Mouse (Mus musculus) intestine, embryonic 16.5 days (tissue): ENCODE data around the gene Zfp94. TPM values are rescaled to one million over a fixed set of nuclear protein-coding genes. Genes with fewer than 3 reads are reported as not detected.

Experiments used
- ATAC-seq: fragments of 200-750 bp; cut with Nextera tagmentation; 2 replicates; pipeline ENCODE4 v1.8.0; 2017; ENCODE audit warnings: moderate TSS enrichment, moderate library complexity
- H3K27ac ChIP-seq: fragments of 300-500 bp; sonication (generic); 2 replicates; pipeline ENCODE4 v1.5.1; 2014; ENCODE audit warnings: mild to moderate bottlenecking, low read length
- H3K27me3 ChIP-seq: fragments of 300-500 bp; sonication (generic); replicated peaks from 2 replicates; pipeline ENCODE4 v1.6.1; 2014; ENCODE audit warnings: low read length, control low read depth, mixed read lengths; ENCODE audit not compliant: control insufficient read depth, insufficient read depth
- H3K36me3 ChIP-seq: fragments of 300-500 bp; sonication (generic); 2 replicates; pipeline ENCODE4 v1.6.1; 2014; ENCODE audit warnings: low read length, control low read depth; ENCODE audit not compliant: control insufficient read depth, insufficient read depth
- H3K4me1 ChIP-seq: fragments of 300-500 bp; sonication (generic); 2 replicates; pipeline ENCODE4 v1.6.1; 2014; ENCODE audit warnings: low read length, control low read depth, mixed read lengths; ENCODE audit not compliant: control insufficient read depth, insufficient read depth
- H3K4me2 ChIP-seq: fragments of 300-500 bp; sonication (generic); 2 replicates; pipeline ENCODE4 v1.6.1; 2014; ENCODE audit warnings: low read depth, low read length, control low read depth
- H3K4me3 ChIP-seq: fragments of 300-500 bp; sonication (generic); 2 replicates; pipeline ENCODE4 v1.5.1; 2014; ENCODE audit warnings: mild to moderate bottlenecking, low read length
- H3K9ac ChIP-seq: fragments of 300-500 bp; sonication (generic); 2 replicates; pipeline ENCODE4 v1.6.1; 2014; ENCODE audit warnings: low read depth, low read length
- H3K9me3 ChIP-seq: fragments of 300-500 bp; sonication (generic); 2 replicates; pipeline ENCODE4 v1.6.1; 2016; ENCODE audit warnings: low read length, control low read depth; ENCODE audit not compliant: control insufficient read depth
- WGBS: fragments of 180-500 bp; shearing (Covaris S2); extraction: QIAGEN DNeasy Blood & Tissue Kit; methylation state at CpG from one replicate; pipeline ENCODE4 v1.1.7; 2014; 5-methylcytosine and 5-hydroxymethylcytosine counted together
- polyA plus RNA-seq: library from polyadenylated mRNA; unstranded; fragments of >200 nt; fragmentation: Nextera tagmentation; extraction: Ambion mirVana; gene quantifications from 2 replicates; pipeline ENCODE4 v1.2.1, GENCODE M21; 2015

The Zfp94 gene
- polyA plus RNA-seq, 1 experiment from 2014 or later, result 7.3 TPM

- peak; percentile 37; the same call in 1 of the 2 replicates for ATAC-seq
- 10% methylated on average over 13 of the region's 13 CpGs for WGBS
- H3K9ac ChIP-seq, result 0 out of 2 replicates have a peak overlapping the region, but pooled peaks have one; percentile 30
- peak overlapping the region; percentile 9 for H3K4me3 ChIP-seq
- no peaks in the 10 kb centered on the region for H3K36me3 ChIP-seq
- peak overlapping the region; percentile 36 for H3K4me2 ChIP-seq
- peaks cover 14% of the 10 kb centered on the region for H3K9me3 ChIP-seq
- peaks cover 3% of the 10 kb centered on the region; the same call in 1 of the 2 replicates for H3K27me3 ChIP-seq
- no peaks in the 10 kb centered on the region for H3K4me1 ChIP-seq
- H3K27ac ChIP-seq, result no peak overlapping the region
Observed at GRCm38 (mm10) chr7:24325675-24326128, 9.2 kb upstream of the Zfp94 start.

DNA sequence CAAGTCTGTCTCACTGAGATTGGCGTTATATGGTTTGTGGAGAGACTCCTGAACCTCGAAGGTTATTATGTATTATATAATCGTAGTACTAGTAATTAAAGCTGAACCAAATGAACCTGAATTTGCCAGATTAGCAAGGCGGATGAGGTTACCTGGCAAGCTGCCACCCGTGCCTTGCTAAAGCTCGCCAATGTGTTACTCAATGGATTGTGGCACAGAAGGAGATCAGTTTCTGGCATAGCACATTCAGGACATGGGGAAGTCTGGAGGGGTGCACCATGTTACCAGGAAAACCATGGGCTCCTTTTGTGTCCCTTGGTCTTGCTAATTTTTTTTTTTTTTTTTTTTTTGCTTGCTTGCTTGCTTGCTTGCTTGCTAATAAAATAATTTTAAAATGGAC, 8.7 kb upstream of the Zfp94 start:
- H3K4me3 ChIP-seq, result no peak overlapping the region
- no peak for ATAC-seq
- peaks cover 3% of the 10 kb centered on the region; the same call in 1 of the 2 replicates for H3K27me3 ChIP-seq
- H3K36me3 ChIP-seq, result no peaks in the 10 kb centered on the region
- no peak overlapping the region for H3K27ac ChIP-seq
- no peaks in the 10 kb centered on the region for H3K4me1 ChIP-seq
- 80% methylated on average over 6 of the region's 6 CpGs for WGBS
- H3K4me2 ChIP-seq, result no peak overlapping the region
- peaks cover 14% of the 10 kb centered on the region for H3K9me3 ChIP-seq
- H3K9ac ChIP-seq, result no peak overlapping the region

- Histone ChIP-seq H3K4me1 (no peaks in the 10 kb centered on the region), H3K9ac (no peak overlapping the region)
Observed at GRCm38 (mm10) chr7:24322593-24322992, 6.1 kb upstream of the Zfp94 start.

GRCm38 (mm10) chr7:24318942-24319341, 2.5 kb upstream of the Zfp94 start:
- H3K27ac ChIP-seq, result no peak overlapping the region
- ATAC-seq, result no peak
- H3K9me3 ChIP-seq, result peaks cover 3% of the 10 kb centered on the region; the same call in 1 of the 2 replicates
- no peak overlapping the region for H3K4me3 ChIP-seq
- H3K36me3 ChIP-seq, result no peaks in the 10 kb centered on the region
- H3K4me2 ChIP-seq, result no peak overlapping the region
- no peaks in the 10 kb centered on the region for H3K27me3 ChIP-seq
- 66% methylated on average over 6 of the region's 6 CpGs for WGBS
- no peaks in the 10 kb centered on the region for H3K4me1 ChIP-seq
- no peak overlapping the region for H3K9ac ChIP-seq

More at GRCm38 (mm10) chr7:24322593-24322992, 6.1 kb upstream of the Zfp94 start:
- Histone ChIP-seq H3K4me2 (no peak overlapping the region), H3K36me3 (no peaks in the 10 kb centered on the region), H3K27ac (no peak overlapping the region), H3K9me3 (peaks cover 14% of the 10 kb centered on the region), H3K4me3 (no peak overlapping the region), H3K27me3 (peaks cover 3% of the 10 kb centered on the region; the same call in 1 of the 2 replicates)
- no peak for ATAC-seq
- WGBS, result 67% methylated on average over 4 of the region's 4 CpGs

GRCm38 (mm10) chr7:24315726-24316566, 520 bp downstream of the Zfp94 start:
- no peaks in the 10 kb centered on the region for H3K27me3 ChIP-seq
- ATAC-seq, result no peak
- no peaks in the 10 kb centered on the region for H3K36me3 ChIP-seq
- peak overlapping the region; percentile 69 for H3K4me3 ChIP-seq
- H3K9ac ChIP-seq, result peak overlapping the region; percentile 74
- 0 out of 2 replicates have a peak overlapping the region, but pooled peaks have one; percentile 7 for H3K27ac ChIP-seq
- H3K9me3 ChIP-seq, result no peaks in the 10 kb centered on the region
- no peaks in the 10 kb centered on the region for H3K4me1 ChIP-seq
- H3K4me2 ChIP-seq, result peak overlapping the region; percentile 83
- 26% methylated on average over 29 of the region's 29 CpGs for WGBS

GRCm38 (mm10) chr7:24300771-24301282, 15.6 kb downstream of the Zfp94 start, which contains the start of gene Zfp61:
Gene Zfp61, minus strand, starts transcription at chr7:24301232.
- peak within 1 kb of the TSS; percentile 65; the same call in 1 of the 2 replicates for H3K9ac ChIP-seq
- no peaks in the 10 kb centered on the region for H3K27me3 ChIP-seq
- no peaks in the 10 kb centered on the region for H3K9me3 ChIP-seq
- H3K4me2 ChIP-seq, result peak within 1 kb of the TSS; percentile 83
- peak within 1 kb of the TSS; percentile 85 for H3K4me3 ChIP-seq
- ATAC-seq, result peak; percentile 73
- WGBS, result 3% methylated on average over 13 of the region's 13 CpGs
- H3K27ac ChIP-seq, result peak within 1 kb of the TSS; percentile 37; the same call in 1 of the 2 replicates
- H3K4me1 ChIP-seq, result peaks cover 11% of the 10 kb centered on the region; the same call in 1 of the 2 replicates
- H3K36me3 ChIP-seq, result peaks cover 7% of the 10 kb centered on the region; the same call in 1 of the 2 replicates

GRCm38 (mm10) chr7:24299823-24300481, 16.5 kb downstream of the Zfp94 start:
- peak overlapping the region; percentile 85 for H3K4me3 ChIP-seq

GRCm38 (mm10) chr7:24298973-24299708, 17.3 kb downstream of the Zfp94 start:
- no peaks in the 10 kb centered on the region for H3K27me3 ChIP-seq
- H3K27ac ChIP-seq, result peak overlapping the region; percentile 93
- H3K4me3 ChIP-seq, result peak overlapping the region; percentile 85
- H3K9ac ChIP-seq, result peak overlapping the region; percentile 80
- peak overlapping the region; percentile 83 for H3K4me2 ChIP-seq
- H3K4me1 ChIP-seq, result peaks cover 11% of the 10 kb centered on the region; the same call in 1 of the 2 replicates
- under 1% methylated on average over 46 of the region's 47 CpGs for WGBS
- H3K36me3 ChIP-seq, result peaks cover 9% of the 10 kb centered on the region; the same call in 1 of the 2 replicates
- no peaks in the 10 kb centered on the region for H3K9me3 ChIP-seq
- ATAC-seq, result peak; percentile 90

More at GRCm38 (mm10) chr7:24299823-24300481, 16.5 kb downstream of the Zfp94 start:
- peak overlapping the region; percentile 83 for H3K4me2 ChIP-seq
- ATAC-seq, result peak; percentile 16
- H3K36me3 ChIP-seq, result peaks cover 9% of the 10 kb centered on the region; the same call in 1 of the 2 replicates
- peak overlapping the region; percentile 93 for H3K27ac ChIP-seq
- WGBS, result 3% methylated on average over 18 of the region's 18 CpGs
- peak overlapping the region; percentile 65 for H3K9ac ChIP-seq
- H3K27me3 ChIP-seq, result no peaks in the 10 kb centered on the region
- no peaks in the 10 kb centered on the region for H3K9me3 ChIP-seq
- H3K4me1 ChIP-seq, result peaks cover 11% of the 10 kb centered on the region; the same call in 1 of the 2 replicates
